Mouse (Mus musculus) hindbrain, embryonic 13.5 days (tissue): ENCODE measurements around the gene Tmem220. TPM values are rescaled to one million over a fixed set of nuclear protein-coding genes. Genes with fewer than 3 reads are reported as not detected.

Experiments used
- ATAC-seq: fragments of 200-750 bp; cut with Nextera tagmentation; 2 replicates; pipeline ENCODE4 v1.8.0; 2017; ENCODE audit warnings: moderate TSS enrichment; ENCODE audit not compliant: low FRiP score
- H3K27ac ChIP-seq: fragments of 300-500 bp; sonication (generic); 2 replicates; pipeline ENCODE4 v1.5.1; 2015; ENCODE audit warnings: inconsistent platforms, mild to moderate bottlenecking, moderate library complexity
- H3K27me3 ChIP-seq: fragments of 300-500 bp; sonication (generic); 2 replicates; pipeline ENCODE4 v1.6.1; 2015; ENCODE audit warnings: mild to moderate bottlenecking, inconsistent platforms
- H3K36me3 ChIP-seq: fragments of 300-500 bp; sonication (generic); 2 replicates; pipeline ENCODE4 v1.6.1; 2015; ENCODE audit warnings: mild to moderate bottlenecking, inconsistent platforms
- H3K4me1 ChIP-seq: fragments of 300-500 bp; sonication (generic); replicated peaks from 2 replicates; pipeline ENCODE4 v1.6.1; 2015; ENCODE audit warnings: inconsistent platforms
- H3K4me2 ChIP-seq: fragments of 300-500 bp; sonication (generic); 2 replicates; pipeline ENCODE4 v1.6.1; 2015; ENCODE audit warnings: inconsistent platforms, mild to moderate bottlenecking, moderate library complexity
- H3K4me3 ChIP-seq: fragments of 300-500 bp; sonication (generic); 2 replicates; pipeline ENCODE4 v1.5.1; 2015; ENCODE audit warnings: mild to moderate bottlenecking, inconsistent platforms
- H3K9ac ChIP-seq: fragments of 300-500 bp; sonication (generic); 2 replicates; pipeline ENCODE4 v1.6.1; 2015; ENCODE audit warnings: mild to moderate bottlenecking, inconsistent platforms
- H3K9me3 ChIP-seq: fragments of 300-500 bp; sonication (generic); 2 replicates; pipeline ENCODE4 v1.6.1; 2016; ENCODE audit warnings: inconsistent platforms
- WGBS: fragments of 180-500 bp; shearing (Covaris S2); methylation state at CpG from one replicate; pipeline ENCODE4 v1.1.7; 2015; 5-methylcytosine and 5-hydroxymethylcytosine counted together
- polyA plus RNA-seq: library from polyadenylated mRNA; unstranded; fragments of >200 nt; fragmentation: Nextera tagmentation; extraction: Ambion mirVana; gene quantifications from 2 replicates; pipeline ENCODE4 v1.2.1, GENCODE M21; 2015

Gene Tmem220
- polyA plus RNA-seq = 0.93 and 1.0 TPM in 2 replicates

- ATAC-seq = peak; percentile 93
Measured at GRCm38 (mm10) chr11:67024867-67025477, at the start of gene Tmem220. Tmem220 (plus strand) TSS chr11:67025154.

DNA sequence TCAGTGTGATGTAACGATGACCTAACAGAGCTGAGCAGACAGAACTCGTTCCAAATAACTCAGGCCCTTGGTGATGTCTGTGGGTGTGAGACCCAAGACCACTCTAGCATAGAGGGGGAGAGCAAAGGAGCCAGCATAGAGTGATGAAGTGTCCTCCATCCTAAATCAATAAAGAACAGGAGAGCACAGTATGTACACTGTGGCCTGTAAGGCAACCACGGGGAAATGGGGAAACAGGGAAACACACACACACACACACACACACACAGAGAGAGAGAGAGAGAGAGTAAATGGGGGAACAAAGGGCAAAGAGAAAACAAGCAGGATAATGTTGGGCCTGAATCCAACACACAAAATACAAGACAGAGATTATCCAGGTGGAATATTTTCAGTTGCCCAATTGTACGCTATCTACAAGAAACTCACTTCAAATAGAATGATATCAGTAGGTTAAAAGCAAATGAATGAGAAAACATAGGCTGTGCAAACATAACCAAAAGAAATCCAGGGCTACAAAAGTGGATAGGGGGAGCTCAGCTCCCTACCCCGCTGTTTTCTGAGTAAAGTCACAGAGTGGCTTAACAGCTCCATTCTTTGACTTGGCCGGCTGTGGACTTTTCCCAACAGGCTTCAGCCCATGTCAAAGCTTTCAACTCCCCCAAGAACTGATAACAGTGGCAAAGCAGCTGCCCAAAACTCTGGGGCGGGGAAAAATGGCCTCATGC is 49.2 kb upstream of the Tmem220 start:
- no peak overlapping the region for H3K27ac ChIP-seq
- ATAC-seq = no peak
- no peak overlapping the region for H3K4me2 ChIP-seq
- WGBS = 93% methylated on average over 7 of the region's 7 CpGs
- H3K4me3 ChIP-seq = no peak overlapping the region
- H3K27me3 ChIP-seq = no peaks in the 10 kb centered on the region
- no peaks in the 10 kb centered on the region for H3K4me1 ChIP-seq
- H3K36me3 ChIP-seq = no peaks in the 10 kb centered on the region
- no peak overlapping the region for H3K9ac ChIP-seq
- peaks cover 15% of the 10 kb centered on the region; the same call in 1 of the 2 replicates for H3K9me3 ChIP-seq

More at GRCm38 (mm10) chr11:67024867-67025477, at the start of gene Tmem220:
- H3K9ac ChIP-seq = peak within 1 kb of the TSS; percentile 67
- WGBS = 2% methylated on average over 35 of the region's 35 CpGs
- peaks cover 5% of the 10 kb centered on the region; the same call in 1 of the 2 replicates for H3K27me3 ChIP-seq
- peak within 1 kb of the TSS; percentile 44 for H3K4me3 ChIP-seq
- peak within 1 kb of the TSS; percentile 59 for H3K4me2 ChIP-seq
- H3K9me3 ChIP-seq = no peaks in the 10 kb centered on the region
- H3K36me3 ChIP-seq = no peaks in the 10 kb centered on the region
- H3K4me1 ChIP-seq = peaks cover 20% of the 10 kb centered on the region
- 0 out of 2 replicates have a peak within 1 kb of the TSS, but pooled peaks have one; percentile 19 for H3K27ac ChIP-seq

DNA sequence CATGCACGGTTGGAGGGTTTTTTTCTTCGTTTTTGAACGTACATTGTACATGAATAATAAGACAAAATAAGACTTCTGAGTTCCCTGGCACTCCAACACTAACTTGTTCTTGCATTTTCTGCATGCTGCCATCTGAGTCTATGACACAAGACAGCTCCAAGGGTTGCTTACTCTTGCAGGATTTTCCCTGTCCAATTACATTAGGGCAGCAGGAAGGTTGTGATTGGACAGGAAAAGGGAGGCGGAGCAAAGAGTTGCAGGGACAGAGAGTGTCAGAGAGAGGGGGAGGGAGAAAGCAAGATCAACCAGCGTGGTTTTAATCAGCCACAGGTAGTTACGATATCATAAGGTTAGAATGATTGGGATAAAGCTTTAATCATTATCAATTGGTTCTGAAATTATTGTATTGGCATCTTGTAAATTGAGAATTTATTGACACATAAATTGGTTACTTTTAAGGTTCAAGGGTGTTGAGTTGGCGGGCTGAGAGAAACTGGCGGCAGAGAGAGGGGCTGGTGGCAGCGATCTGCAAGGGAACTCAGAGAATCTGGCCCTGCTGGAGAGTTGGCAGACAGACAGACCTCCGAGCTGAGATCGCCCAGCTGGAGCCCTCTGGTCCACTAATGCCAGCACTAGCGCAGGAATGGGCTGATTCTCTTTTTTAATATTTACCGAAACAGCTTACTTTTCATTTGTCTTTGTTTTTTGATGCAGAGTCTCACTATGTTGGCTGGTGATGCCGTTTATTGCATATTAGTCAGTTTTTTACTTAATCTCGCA is 43.4 kb upstream of the Tmem220 start:
- Histone ChIP-seq H3K27me3 (no peaks in the 10 kb centered on the region), H3K27ac (no peak overlapping the region), H3K9ac (no peak overlapping the region), H3K4me1 (peaks cover 20% of the 10 kb centered on the region), H3K4me3 (no peak overlapping the region), H3K36me3 (no peaks in the 10 kb centered on the region), H3K9me3 (peaks cover under 1% of the 10 kb centered on the region; the same call in 1 of the 2 replicates), H3K4me2 (no peak overlapping the region)
- WGBS = 80% methylated on average over 15 of the region's 15 CpGs
- ATAC-seq = no peak

DNA sequence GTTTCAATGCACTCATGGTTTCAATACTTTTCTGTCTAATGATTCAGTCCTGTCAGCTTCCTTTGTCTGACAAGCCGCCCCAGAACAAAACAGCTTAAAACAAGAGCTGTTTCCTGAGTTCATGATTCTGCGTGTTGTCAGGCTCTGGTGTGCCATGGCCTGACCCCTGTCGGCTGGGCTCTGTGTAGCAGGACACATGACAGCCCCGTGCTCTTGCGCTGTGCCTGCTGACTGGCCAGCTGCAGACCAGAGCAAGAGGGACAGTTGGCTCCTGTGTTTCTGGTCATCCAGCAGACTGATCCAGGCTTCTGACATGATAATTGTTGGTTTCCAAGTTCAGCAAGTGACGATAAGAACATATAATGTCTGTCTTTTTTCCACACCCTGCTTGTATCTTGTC is 42.2 kb upstream of the Tmem220 start:
- no peaks in the 10 kb centered on the region for H3K27me3 ChIP-seq
- no peaks in the 10 kb centered on the region for H3K36me3 ChIP-seq
- peaks cover 20% of the 10 kb centered on the region for H3K4me1 ChIP-seq
- H3K27ac ChIP-seq = no peak overlapping the region
- no peak overlapping the region for H3K4me3 ChIP-seq
- no peak overlapping the region for H3K9ac ChIP-seq
- WGBS = 32% methylated on average over 6 of the region's 6 CpGs
- no peaks in the 10 kb centered on the region for H3K9me3 ChIP-seq
- ATAC-seq = no peak
- H3K4me2 ChIP-seq = no peak overlapping the region

- Histone ChIP-seq H3K4me2 (no peak overlapping the region), H3K27me3 (no peaks in the 10 kb centered on the region), H3K4me3 (no peak overlapping the region), H3K9ac (no peak overlapping the region), H3K4me1 (peaks cover 20% of the 10 kb centered on the region), H3K27ac (peak overlapping the region; percentile 78; the same call in 1 of the 2 replicates), H3K9me3 (no peaks in the 10 kb centered on the region), H3K36me3 (no peaks in the 10 kb centered on the region)
- WGBS = 72% methylated on average over 11 of the region's 11 CpGs
- ATAC-seq = 0 out of 2 replicates have a peak, but pooled peaks have one; percentile 34
Measured at GRCm38 (mm10) chr11:66983422-66984164, 41.4 kb upstream of the Tmem220 start.

GRCm38 (mm10) chr11:66984165-66985135 is 40.5 kb upstream of the Tmem220 start:
- Histone ChIP-seq H3K4me3 (peak overlapping the region; percentile 37), H3K36me3 (no peaks in the 10 kb centered on the region), H3K27ac (peak overlapping the region; percentile 78), H3K9ac (peak overlapping the region; percentile 65), H3K9me3 (no peaks in the 10 kb centered on the region), H3K4me1 (peaks cover 20% of the 10 kb centered on the region), H3K4me2 (peak overlapping the region; percentile 61), H3K27me3 (no peaks in the 10 kb centered on the region)
- 6% methylated on average over 28 of the region's 28 CpGs for WGBS
- ATAC-seq = peak; percentile 71

DNA sequence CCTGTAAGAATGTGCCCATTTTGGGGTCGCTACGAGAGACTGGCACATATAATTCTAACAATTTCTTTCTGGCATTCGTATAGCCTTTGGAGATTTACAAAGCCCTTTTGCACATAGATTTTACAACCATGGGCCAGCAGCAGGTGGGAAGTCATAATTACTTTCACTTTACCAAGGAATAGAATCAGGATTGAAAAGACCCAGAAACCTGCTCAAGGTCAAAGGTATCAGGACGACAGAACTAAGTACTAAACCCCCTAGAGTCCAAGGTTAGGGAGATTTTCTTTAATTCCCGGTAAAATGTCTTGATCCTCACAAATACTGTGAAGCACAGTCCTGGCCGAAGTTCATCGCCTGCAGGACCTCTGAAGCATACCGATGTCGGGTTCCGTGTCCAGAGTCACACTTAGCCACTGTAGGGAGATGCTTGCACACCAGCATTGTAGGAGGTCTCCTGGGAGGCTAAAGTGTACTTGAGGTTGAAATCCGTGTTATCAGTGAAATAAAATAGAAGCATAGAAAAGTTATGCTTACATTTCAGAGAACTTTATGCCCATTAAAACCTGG is 39.7 kb upstream of the Tmem220 start:
- no peak for ATAC-seq
- Histone ChIP-seq H3K9ac (peak overlapping the region; percentile 65; the same call in 1 of the 2 replicates), H3K4me2 (peak overlapping the region; percentile 61), H3K4me1 (peaks cover 20% of the 10 kb centered on the region), H3K27ac (0 out of 2 replicates have a peak overlapping the region, but pooled peaks have one; percentile 78), H3K4me3 (peak overlapping the region; percentile 37), H3K27me3 (no peaks in the 10 kb centered on the region), H3K36me3 (no peaks in the 10 kb centered on the region), H3K9me3 (no peaks in the 10 kb centered on the region)
- WGBS = 37% methylated on average over 11 of the region's 11 CpGs

GRCm38 (mm10) chr11:66992150-66992549 is 32.8 kb upstream of the Tmem220 start:
- Histone ChIP-seq H3K9me3 (no peaks in the 10 kb centered on the region), H3K4me1 (no peaks in the 10 kb centered on the region), H3K36me3 (no peaks in the 10 kb centered on the region), H3K27me3 (0 out of 2 replicates have a peak, but pooled peaks cover 1% of the 10 kb centered on the region), H3K4me3 (no peak overlapping the region), H3K9ac (no peak overlapping the region), H3K27ac (no peak overlapping the region), H3K4me2 (no peak overlapping the region)
- 79% methylated on average over 2 of the region's 2 CpGs for WGBS
- ATAC-seq = no peak

GRCm38 (mm10) chr11:66993674-66994073 is 31.3 kb upstream of the Tmem220 start:
- Histone ChIP-seq H3K9me3 (no peaks in the 10 kb centered on the region), H3K4me1 (0 out of 2 replicates have a peak, but pooled peaks cover 5% of the 10 kb centered on the region), H3K27me3 (0 out of 2 replicates have a peak, but pooled peaks cover 5% of the 10 kb centered on the region), H3K4me3 (no peak overlapping the region), H3K36me3 (no peaks in the 10 kb centered on the region), H3K9ac (no peak overlapping the region), H3K4me2 (no peak overlapping the region), H3K27ac (no peak overlapping the region)
- WGBS = 39% methylated on average over 1 of the region's 1 CpGs
- ATAC-seq = no peak

DNA sequence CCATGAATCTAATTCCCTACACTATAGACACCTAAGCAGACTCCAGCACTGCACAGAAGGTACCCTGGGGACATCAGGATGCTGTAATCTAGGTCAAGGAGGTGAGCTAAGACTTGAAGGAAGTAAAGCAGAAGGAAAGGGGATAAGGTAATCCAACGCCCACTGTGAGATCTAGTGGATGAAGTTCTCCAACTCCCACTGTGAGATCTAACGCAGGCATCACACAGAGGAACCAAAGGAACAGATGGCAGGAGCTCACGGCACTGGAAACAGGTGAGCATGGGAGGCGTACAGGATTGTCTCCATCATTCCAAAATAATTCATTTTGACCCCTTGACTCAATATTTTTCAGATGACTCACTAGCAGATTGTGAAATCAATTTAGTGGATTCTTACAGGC is 28.5 kb upstream of the Tmem220 start:
- H3K27me3 ChIP-seq = 0 out of 2 replicates have a peak, but pooled peaks cover 5% of the 10 kb centered on the region
- ATAC-seq = no peak
- H3K9me3 ChIP-seq = no peaks in the 10 kb centered on the region
- no peak overlapping the region for H3K9ac ChIP-seq
- no peak overlapping the region for H3K27ac ChIP-seq
- no peaks in the 10 kb centered on the region for H3K36me3 ChIP-seq
- no peak overlapping the region for H3K4me2 ChIP-seq
- 84% methylated on average over 4 of the region's 4 CpGs for WGBS
- no peak overlapping the region for H3K4me3 ChIP-seq
- peaks cover 18% of the 10 kb centered on the region for H3K4me1 ChIP-seq
